Mouse (Mus musculus) right cerebral cortex, postnatal 4 days (tissue): ENCODE measurements around the gene Gm29644.
"Not testable (repeated sequence)": the region's sequence is repeated elsewhere in the genome, so short reads cannot be mapped to it uniquely, and the experiment has no call there.

Experiments
- DNase-seq: peaks from one replicate; pipeline ENCODE4 v3.0.0-alpha.2; 2022

Gene Gm29644

DNA sequence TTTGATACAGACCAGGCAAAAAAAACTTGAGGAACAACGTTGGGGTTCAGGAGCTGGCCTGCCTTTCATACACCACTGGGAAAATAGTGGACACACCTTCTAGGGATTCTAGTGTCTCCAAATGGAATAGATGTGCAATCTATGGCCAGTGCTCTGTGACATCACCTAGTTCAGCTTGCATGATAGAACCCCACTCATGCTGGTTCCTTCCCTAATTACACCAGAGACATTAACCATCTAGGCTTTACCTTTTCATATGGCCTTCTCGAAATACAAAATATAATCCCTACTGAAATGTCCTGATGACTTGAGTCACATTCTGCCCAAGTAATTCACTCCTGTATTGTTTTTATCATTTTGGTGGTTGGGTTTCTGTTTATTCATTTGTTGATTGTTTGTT is at the start of gene Gm29644, which contains the start of gene Gm29423:
Gm29644 (minus strand) TSS at position 157 of the 400 bp plus-strand sequence.
Gm29423 (minus strand) TSS at position 101 of the 400 bp plus-strand sequence.
- not testable (repeated sequence) for DNase-seq

DNA sequence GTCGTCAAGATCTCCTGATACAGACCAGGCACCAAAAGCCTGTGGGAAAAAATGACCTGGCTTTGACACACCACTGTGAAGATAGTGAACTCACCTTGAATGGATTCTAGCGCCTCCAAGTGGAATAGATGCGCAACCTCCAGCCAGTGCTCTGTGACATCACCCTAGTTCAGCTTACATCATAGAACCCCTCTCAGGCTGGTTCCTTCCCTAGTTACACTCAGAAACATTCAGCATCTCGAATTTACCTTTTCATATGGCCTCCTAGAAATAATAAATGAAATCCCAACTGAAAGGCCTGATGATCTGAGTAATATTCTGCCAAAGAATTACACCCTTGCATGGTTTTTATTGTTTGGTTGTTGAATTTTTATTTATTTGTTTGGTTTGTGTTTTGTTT is 29.6 kb downstream of the Gm29644 start, which contains the start of gene Gm21118:
Gm21118 (minus strand) TSS at position 101 of the 400 bp plus-strand sequence.
- DNase-seq = not testable (repeated sequence)
